Mouse (Mus musculus) frontal cortex, postnatal 36 days (tissue): ENCODE results near the gene Tex9.
A peak's percentile ranks its signal among the peaks of the same experiment; 100 is the strongest.
"Not testable (repeated sequence)": the region's sequence is repeated elsewhere in the genome, so short reads cannot be mapped to it uniquely, and the experiment has no call there.

ENCODE experiments used
- DNase-seq, 2 experiments: peaks; one replicate each; pipeline ENCODE4 v3.0.0; 2022; ENCODE audit warnings: low spot score in 2 of 2

The Tex9 gene

GRCm38 (mm10) chr9:72479276-72479675 is 12.7 kb downstream of the Tex9 start:
- DNase-seq = no peak

DNA sequence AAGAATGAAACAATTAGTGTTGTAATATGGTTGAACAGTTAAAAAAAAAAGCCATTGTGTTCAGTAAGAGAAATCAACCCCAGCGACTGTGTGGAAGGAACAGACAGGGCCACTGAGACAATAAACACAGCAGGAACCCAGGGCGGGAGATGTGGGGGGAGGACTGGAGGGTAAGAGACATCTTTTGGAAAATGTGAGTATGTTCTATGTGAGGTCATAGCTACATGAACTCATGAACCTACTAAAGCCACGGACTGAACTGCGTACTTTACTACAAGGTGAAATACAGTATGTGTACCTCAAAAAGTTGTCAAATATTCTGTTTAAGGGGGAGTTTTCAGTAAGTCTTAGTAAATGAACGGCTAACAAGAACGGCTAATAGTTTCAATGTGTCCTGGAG is 14.7 kb downstream of the Tex9 start:
- no peak for DNase-seq

GRCm38 (mm10) chr9:72475511-72475910 is 16.5 kb downstream of the Tex9 start:
- DNase-seq = peak; percentile 9 to 45

- DNase-seq = no peak
Measured at GRCm38 (mm10) chr9:72469851-72470250, 22.2 kb downstream of the Tex9 start.

- DNase-seq = no peak
Measured at GRCm38 (mm10) chr9:72468616-72469015, 23.4 kb downstream of the Tex9 start.

GRCm38 (mm10) chr9:72467551-72468407 is 24.2 kb downstream of the Tex9 start:
- DNase-seq = no peak

- no peak for DNase-seq
Measured at GRCm38 (mm10) chr9:72465754-72466181, 26.2 kb downstream of the Tex9 start.

DNA sequence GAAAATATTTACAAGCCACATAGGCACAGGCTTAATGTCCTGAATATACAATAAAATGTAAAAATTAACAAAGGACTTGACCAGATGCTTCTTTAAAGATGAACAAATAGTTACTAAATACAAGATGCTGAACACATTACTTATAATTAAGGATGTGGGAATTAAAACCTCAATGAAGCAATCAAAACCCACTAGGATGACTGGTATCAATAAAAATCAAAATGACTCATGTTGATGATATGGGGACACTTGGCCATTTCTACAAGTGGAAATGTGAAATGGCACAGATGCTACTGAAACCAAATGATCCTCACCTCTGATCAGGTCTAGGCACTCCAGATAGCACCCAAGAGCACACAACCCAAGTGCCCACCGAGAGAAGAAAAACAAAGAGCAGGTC is 27.2 kb downstream of the Tex9 start:
- DNase-seq = no peak

DNA sequence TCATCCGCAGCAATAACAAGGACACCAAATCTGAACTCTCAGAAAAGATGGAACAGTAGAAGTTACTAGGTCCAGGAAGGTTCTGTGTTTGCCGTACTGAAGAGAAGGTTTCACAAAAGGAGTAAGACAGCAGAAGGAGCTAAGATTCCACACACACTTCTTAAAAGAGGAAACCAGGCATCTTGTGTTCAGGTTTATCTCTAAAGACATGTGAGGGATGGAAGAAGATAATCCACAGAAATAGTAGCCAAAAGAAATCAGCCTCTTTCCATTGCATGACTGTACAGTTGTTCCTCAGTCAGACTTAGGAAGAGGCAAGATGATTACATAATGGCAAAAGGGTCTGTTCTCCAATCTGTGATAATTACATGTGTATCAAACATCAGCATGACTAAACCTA is 29.6 kb downstream of the Tex9 start:
- no peak for DNase-seq

GRCm38 (mm10) chr9:72460767-72461166 is 31.2 kb downstream of the Tex9 start:
- DNase-seq = no peak

DNA sequence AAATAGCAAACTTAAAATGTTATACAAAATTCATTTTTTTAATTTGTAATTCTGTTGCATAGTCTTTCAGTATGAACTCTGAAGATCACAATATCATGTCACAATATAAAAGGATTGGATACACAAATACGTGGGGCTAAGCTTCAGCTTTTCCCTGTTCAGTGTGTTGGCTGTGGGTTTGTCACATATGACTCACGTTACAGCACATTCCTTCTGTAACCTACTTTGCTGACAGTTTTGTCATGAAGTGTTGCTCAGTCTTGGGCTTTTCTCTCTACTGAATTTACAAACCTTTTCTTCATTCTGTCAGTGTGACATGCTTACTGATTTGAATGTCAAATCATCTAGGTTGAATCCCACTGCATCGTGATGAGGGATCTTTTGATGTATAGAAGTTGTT is 32.3 kb downstream of the Tex9 start:
- DNase-seq = no peak

DNA sequence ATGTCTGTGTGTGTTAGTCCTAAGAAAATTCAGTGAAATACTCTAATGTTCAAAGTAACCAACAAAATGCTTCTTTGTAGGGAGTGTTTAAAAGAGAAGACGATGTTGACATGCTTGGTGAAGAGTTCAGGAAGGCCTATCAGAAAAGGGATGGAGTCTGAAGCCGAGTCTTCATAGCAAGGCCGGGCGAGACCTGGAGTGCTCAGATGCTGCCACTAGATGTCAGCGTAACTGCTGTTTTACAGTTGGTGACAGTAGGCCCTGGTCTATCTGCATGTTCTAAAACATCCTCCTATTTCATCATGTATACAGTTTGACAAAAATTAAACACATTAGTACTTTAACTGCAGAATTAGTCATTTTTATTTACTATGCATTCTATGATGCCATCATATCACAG is 33.8 kb downstream of the Tex9 start:
- DNase-seq = peak; percentile 61 to 82

- DNase-seq = no peak
Measured at GRCm38 (mm10) chr9:72456374-72456773, 35.6 kb downstream of the Tex9 start.

- DNase-seq = not testable (repeated sequence)
Measured at GRCm38 (mm10) chr9:72454281-72454680, 37.7 kb downstream of the Tex9 start.

DNA sequence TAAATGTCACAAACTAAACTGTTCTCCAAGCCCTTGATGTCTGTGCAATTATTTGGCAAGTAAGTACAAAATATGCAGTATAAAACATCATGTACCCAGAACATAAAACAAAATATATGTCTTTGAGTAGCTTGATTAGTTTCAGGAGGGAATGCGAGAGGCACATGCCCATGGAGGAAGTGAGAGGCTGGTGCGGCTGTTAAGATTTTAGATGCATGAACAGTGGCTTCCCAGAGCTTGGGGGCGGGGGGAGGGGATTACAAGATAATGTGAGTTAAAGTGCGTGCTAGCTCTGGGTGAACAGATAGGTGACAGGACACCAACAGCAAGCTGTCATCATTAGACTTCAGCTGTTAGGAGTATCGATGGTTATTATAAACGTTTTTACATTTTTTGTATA is 40.9 kb downstream of the Tex9 start:
- DNase-seq = no peak

DNA sequence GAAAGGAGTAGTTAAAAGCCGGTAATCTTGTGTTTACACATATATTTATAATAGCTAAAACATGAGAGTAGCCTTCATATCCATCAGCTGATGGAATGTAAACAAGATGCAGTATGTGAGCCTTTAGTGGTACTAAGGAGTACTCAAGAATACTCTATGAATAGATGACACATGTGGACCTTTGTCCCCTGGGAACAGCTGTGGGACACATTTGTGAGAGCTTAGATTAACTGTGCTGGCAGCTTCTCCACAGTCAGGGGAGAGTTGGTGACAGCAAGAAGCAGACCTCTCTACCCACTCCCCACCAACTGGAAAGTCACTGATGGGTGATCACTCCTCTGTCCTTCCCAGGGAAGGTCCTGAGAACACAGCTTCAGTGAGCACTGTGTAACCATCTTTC is 41.6 kb downstream of the Tex9 start:
- no peak for DNase-seq

GRCm38 (mm10) chr9:72449841-72450240 is 42.2 kb downstream of the Tex9 start:
- DNase-seq = no peak

DNA sequence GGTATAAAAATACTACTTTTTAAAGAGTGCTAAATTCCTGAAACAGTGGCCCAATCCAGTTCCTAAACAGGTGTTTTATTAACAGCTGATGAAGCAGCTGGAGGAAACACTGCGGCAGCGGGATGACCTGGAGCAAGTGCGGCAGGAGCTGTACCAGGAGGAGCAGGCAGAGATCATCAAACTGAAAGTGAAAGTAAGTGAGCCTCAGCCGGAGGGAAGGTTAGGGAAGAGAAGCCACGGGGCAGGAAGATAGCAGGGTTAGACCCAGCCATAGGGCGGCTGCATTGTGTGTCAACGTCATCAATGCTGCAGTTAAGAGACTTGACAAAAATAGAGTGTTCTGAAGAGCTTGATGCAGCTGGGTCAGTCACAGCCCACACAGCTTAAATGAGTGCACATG is 42.6 kb downstream of the Tex9 start:
- no peak for DNase-seq

- peak; percentile 52 to 64 for DNase-seq
Measured at GRCm38 (mm10) chr9:72448026-72448425, 44.0 kb downstream of the Tex9 start.

DNA sequence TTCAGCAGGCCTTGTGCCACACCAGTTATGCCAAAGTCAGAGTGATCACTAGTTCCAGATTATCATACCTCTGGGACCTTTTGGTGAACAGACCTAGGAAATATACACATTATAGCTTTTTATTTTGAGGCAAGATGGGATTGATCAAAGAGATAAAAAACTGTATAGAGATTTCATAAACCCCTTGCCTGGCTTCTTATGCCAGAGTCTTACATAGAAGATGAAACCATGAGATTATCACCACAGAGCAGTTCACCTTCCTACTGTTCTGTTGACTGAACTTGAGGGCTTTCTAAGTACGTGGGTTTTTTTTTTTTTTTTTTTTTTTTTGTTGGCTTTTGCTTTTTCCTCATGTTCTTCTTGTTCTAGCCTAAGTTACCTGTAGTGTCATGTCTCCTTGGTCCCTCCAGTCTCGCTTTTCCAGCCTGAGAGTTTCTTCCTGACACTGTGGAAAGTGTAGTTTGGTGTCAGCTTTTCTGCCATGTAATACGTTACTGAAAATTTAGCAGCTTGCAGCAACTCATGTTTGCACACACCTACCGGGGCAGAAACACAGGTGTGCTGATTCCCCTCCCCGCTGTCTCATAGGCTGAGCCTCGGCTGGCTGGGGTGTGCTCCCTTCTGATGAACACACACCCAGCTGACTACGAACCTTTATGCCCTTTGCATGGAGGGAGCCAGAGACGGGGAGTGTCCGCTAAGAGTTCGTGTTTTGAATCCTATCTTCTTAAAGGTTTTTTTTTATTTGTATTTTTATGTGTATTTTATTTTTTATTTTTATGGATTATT is 49.9 kb downstream of the Tex9 start:
- DNase-seq = no peak

- DNase-seq = no peak
Measured at GRCm38 (mm10) chr9:72440948-72441926, 50.8 kb downstream of the Tex9 start.

- no peak for DNase-seq
Measured at GRCm38 (mm10) chr9:72440358-72440757, 51.7 kb downstream of the Tex9 start.
